Mouse (Mus musculus): ENCODE measurements around the gene Scpep1.

- TF ChIP-seq POLR2A (IDR thresholded peaks at IDR 0.05; ENCODE audit: extremely low read depth, insufficient read depth, low read length) (no peak), CTCF (IDR thresholded peaks at IDR 0.05; ENCODE audit: extremely low read depth, insufficient read depth, low read length) (no peak)
Measured at GRCm38 (mm10) chr11:88888996-88889395, 66.3 kb downstream of the Scpep1 start.
